Mouse (Mus musculus): ENCODE measurements around the gene Large1. TPM values are rescaled to one million over a fixed set of nuclear protein-coding genes. Genes with fewer than 3 reads are reported as not detected.

Large1 gene
- total and polyA plus RNA-seq, 3 experiments, result not detected

- TF ChIP-seq SIN3A (IDR thresholded peaks at IDR 0.05; ENCODE audit: low read length) (no peak), POLR2A (IDR thresholded peaks at IDR 0.05; ENCODE audit: low read depth, low read length) (no peak), POLR2AphosphoS2 (IDR thresholded peaks at IDR 0.05; ENCODE audit: low read depth, low read length) (no peak), TBP (conservative IDR thresholded peaks at IDR 0.05; ENCODE audit: low read depth, low read length) (no peak), CHD1 (IDR thresholded peaks at IDR 0.05; ENCODE audit: low read depth, low read length) (no peak), SMC3 (IDR thresholded peaks at IDR 0.05; ENCODE audit: low read depth, low read length) (no peak), UBTF (IDR thresholded peaks at IDR 0.05; ENCODE audit: low read depth, low read length) (no peak), MYC (IDR thresholded peaks at IDR 0.05; ENCODE audit: low read depth, low read length) (no peak), IRF4 (IDR thresholded peaks at IDR 0.05; ENCODE audit: low read depth, low read length) (no peak), CTCF (conservative IDR thresholded peaks at IDR 0.05 in 1 of 2, IDR thresholded peaks at IDR 0.05 in 1 of 2; ENCODE audit: low read depth in 2 of 2, low read length in 2 of 2) (no peak), ELF1 (IDR thresholded peaks at IDR 0.05; ENCODE audit: low read depth, low read length) (no peak), MXI1 (IDR thresholded peaks at IDR 0.05; ENCODE audit: low read depth, low read length) (no peak), RCOR1 (conservative IDR thresholded peaks at IDR 0.05; ENCODE audit: low read depth, low read length) (no peak), RAD21 (IDR thresholded peaks at IDR 0.05; ENCODE audit: low read depth, low read length) (no peak), MEF2A (IDR thresholded peaks at IDR 0.05; ENCODE audit: borderline replicate concordance, low read depth, low read length) (no peak), MAX (IDR thresholded peaks at IDR 0.05; ENCODE audit: low read length) (no peak), ETS1 (conservative IDR thresholded peaks at IDR 0.05; ENCODE audit: low read depth, low read length) (no peak)
- dilution Hi-C loops (cut with MboI; ENCODE audit: extremely low pct_ligation_motif_present, extremely low pct_unique_long_range_greater_than_20kb, low sequenced_read_pairs), result no loop called here
- no peak for DNase-seq (ENCODE audit: extremely low read depth)
Observed at GRCm38 (mm10) chr8:73310036-73310435, 43.3 kb downstream of the Large1 start.

DNA sequence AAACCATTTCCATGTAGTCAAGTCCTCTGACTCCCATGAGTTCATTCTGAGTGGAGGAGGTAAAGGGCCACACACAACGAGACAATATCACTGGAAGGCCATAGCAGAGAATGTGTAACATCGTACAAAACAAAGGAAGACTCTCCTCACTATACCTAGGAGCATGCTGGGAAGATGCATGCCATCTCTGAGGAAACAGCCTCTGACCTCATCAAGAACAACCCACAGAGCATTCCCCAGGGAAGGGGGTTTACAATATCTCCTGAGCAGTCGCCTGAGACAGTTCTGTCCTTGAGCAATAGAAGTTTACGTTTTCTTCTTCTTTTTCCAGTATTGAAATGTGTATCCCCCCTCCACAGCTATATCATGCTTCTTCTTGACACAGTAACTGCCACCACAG lies 49.4 kb downstream of the Large1 start:
- H3K9me3 ChIP-seq (replicated peaks; ENCODE audit: low read length), result peaks cover 67% of the 10 kb centered on the region
- H3K79me2 ChIP-seq (replicated peaks; ENCODE audit: control insufficient read depth, extremely low read depth, insufficient read depth, poor library complexity, severe bottlenecking), result no peaks in the 10 kb centered on the region
- H3K36me3 ChIP-seq (replicated peaks in 1 of 2; ENCODE audit: control insufficient read depth in 1 of 2, insufficient read depth in 1 of 2, low read length in 1 of 2), result no peaks in the 10 kb centered on the region
- dilution Hi-C loops (cut with MboI; ENCODE audit: extremely low pct_ligation_motif_present, extremely low pct_unique_long_range_greater_than_20kb, low sequenced_read_pairs), result no loop called here
- H3K27ac ChIP-seq (ENCODE audit: insufficient read depth, low read depth), result no peak overlapping the region
- H3K4me2 ChIP-seq (ENCODE audit: insufficient read depth, low read depth, poor library complexity, severe bottlenecking), result no peak overlapping the region
- H3K9ac ChIP-seq (ENCODE audit: insufficient read depth, low read depth), result no peak overlapping the region
- TF ChIP-seq RCOR1 (conservative IDR thresholded peaks at IDR 0.05; ENCODE audit: low read depth, low read length), result no peak
- no peak for TF ChIP-seq USF2 (conservative IDR thresholded peaks at IDR 0.05; ENCODE audit: low read depth, low read length)
- TF ChIP-seq PAX5 (IDR thresholded peaks at IDR 0.05; ENCODE audit: low read length), result no peak
- TF ChIP-seq SMC3 (IDR thresholded peaks at IDR 0.05; ENCODE audit: low read depth, low read length), result no peak
- TF ChIP-seq ZNF384 (IDR thresholded peaks at IDR 0.05; ENCODE audit: low read depth, low read length), result no peak
- TF ChIP-seq UBTF (IDR thresholded peaks at IDR 0.05; ENCODE audit: low read depth, low read length), result no peak
- no peaks in the 10 kb centered on the region for H3K4me1 ChIP-seq (ENCODE audit: control insufficient read depth in 1 of 2, insufficient read depth in 2 of 2)
- DNase-seq (ENCODE audit: extremely low read depth), result no peak
- H3K27me3 ChIP-seq (replicated peaks), result no peaks in the 10 kb centered on the region
- in situ Hi-C loops (cut with MboI; ENCODE audit: low pct_ligation_motif_present, low pct_unique_long_range_greater_than_20kb, low sequenced_read_pairs), result no loop called here
- H3K4me3 ChIP-seq (replicated peaks in 1 of 3; ENCODE audit: low read depth in 2 of 3, low read length in 2 of 3, poor library complexity in 1 of 3), result no peak overlapping the region

More at GRCm38 (mm10) chr8:73310036-73310435, 43.3 kb downstream of the Large1 start:
- Histone ChIP-seq H3K9ac (ENCODE audit: insufficient read depth, low read depth) (no peak overlapping the region), H3K9me3 (replicated peaks; ENCODE audit: low read length) (peaks cover 63% of the 10 kb centered on the region), H3K27me3 (replicated peaks) (no peaks in the 10 kb centered on the region), H3K4me2 (ENCODE audit: insufficient read depth, low read depth, poor library complexity, severe bottlenecking) (no peak overlapping the region), H3K4me1 (ENCODE audit: control insufficient read depth in 1 of 2, insufficient read depth in 2 of 2) (no peaks in the 10 kb centered on the region), H3K4me3 (replicated peaks in 1 of 3; ENCODE audit: low read depth in 2 of 3, low read length in 2 of 3, poor library complexity in 1 of 3) (no peak overlapping the region), H3K36me3 (replicated peaks in 1 of 2; ENCODE audit: control insufficient read depth in 1 of 2, insufficient read depth in 1 of 2, low read length in 1 of 2) (no peaks in the 10 kb centered on the region), H3K79me2 (replicated peaks; ENCODE audit: control insufficient read depth, extremely low read depth, insufficient read depth, poor library complexity, severe bottlenecking) (no peaks in the 10 kb centered on the region), H3K27ac (ENCODE audit: insufficient read depth, low read depth) (no peak overlapping the region)
- in situ Hi-C loops (cut with MboI; ENCODE audit: low pct_ligation_motif_present, low pct_unique_long_range_greater_than_20kb, low sequenced_read_pairs), result no loop called here

Data from CH12.LX (cell line).